Mouse (Mus musculus): ENCODE results near the gene Ambp. TPM values are rescaled to one million over a fixed set of nuclear protein-coding genes. Genes with fewer than 3 reads are reported as not detected.
A peak's percentile ranks its signal among the peaks of the same experiment; 100 is the strongest.

Ambp gene
- polyA plus RNA-seq, 1 experiment from 2014 or later: 48.8 TPM

GRCm38 (mm10) chr4:63158961-63159592 lies 4.5 kb upstream of the Ambp start:
- peak; percentile 66 for ATAC-seq
- peak overlapping the region; percentile 62 for H3K27ac ChIP-seq
- no peak overlapping the region for H3K4me2 ChIP-seq (replicated peaks)
- WGBS: 11% methylated on average over 5 of the region's 5 CpGs
- H3K4me1 ChIP-seq (replicated peaks): no peaks in the 10 kb centered on the region
- no peaks in the 10 kb centered on the region for H3K27me3 ChIP-seq (replicated peaks)
- H3K4me3 ChIP-seq (replicated peaks): no peak overlapping the region
- H3K9ac ChIP-seq: no peak overlapping the region
- H3K36me3 ChIP-seq: no peaks in the 10 kb centered on the region
- no peaks in the 10 kb centered on the region for H3K9me3 ChIP-seq

- no peak for ATAC-seq
- H3K9me3 ChIP-seq: no peaks in the 10 kb centered on the region
- no peaks in the 10 kb centered on the region for H3K4me1 ChIP-seq (replicated peaks)
- H3K9ac ChIP-seq: no peak overlapping the region
- no peak overlapping the region for H3K4me3 ChIP-seq (replicated peaks)
- H3K27me3 ChIP-seq (replicated peaks): no peaks in the 10 kb centered on the region
- WGBS: 91% methylated on average over 7 of the region's 7 CpGs
- no peak overlapping the region for H3K4me2 ChIP-seq (replicated peaks)
- H3K27ac ChIP-seq: no peak overlapping the region
- H3K36me3 ChIP-seq: no peaks in the 10 kb centered on the region
These were observed 3.6 kb upstream of the Ambp start for GRCm38 (mm10) chr4:63158192-63158591.

DNA sequence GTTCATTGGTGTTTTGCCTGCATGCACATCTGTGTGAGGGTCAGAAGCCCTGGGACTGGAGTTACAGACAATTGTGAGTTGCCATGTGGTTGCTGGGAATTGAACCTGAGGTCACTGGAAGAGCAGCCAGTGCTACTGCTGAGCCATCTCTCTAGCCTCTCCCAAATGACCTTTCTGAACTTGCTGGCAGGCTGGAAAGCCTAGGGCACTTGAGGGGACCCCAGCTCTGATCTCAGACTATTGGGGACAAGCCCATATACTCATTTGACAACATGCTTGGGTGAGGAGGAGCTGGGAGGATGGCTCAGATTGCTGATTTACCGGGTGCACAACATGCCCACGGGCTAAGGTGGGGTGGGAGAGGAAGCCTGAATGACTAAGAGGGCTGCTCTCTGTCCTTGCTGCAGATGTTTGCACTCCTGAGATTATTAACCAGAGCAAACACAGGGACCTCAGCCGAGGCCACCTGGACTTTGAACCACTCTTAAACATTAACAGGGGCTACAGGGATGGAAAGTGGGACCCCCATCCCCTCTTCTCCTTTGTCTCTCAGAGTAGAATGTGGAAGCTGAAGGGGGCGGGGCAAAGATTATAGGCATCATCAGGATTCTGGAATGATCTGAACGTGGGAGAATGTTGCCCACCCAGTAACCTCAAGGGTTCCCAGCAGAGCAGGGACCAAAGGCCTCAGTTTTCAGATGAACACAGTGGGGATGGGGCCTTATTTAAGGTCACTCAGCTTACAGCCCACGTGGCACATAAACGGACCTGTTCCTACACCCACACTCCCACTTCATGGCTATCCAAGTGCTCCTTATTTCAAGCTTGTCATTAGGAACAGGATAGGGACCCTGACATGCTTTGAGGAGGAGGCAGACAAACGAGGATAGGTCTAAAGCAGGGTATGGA lies 2.4 kb upstream of the Ambp start:
- no peak overlapping the region for H3K9ac ChIP-seq
- 0 out of 2 replicates have a peak overlapping the region, but pooled peaks have one; percentile 16 for H3K4me2 ChIP-seq (replicated peaks)
- WGBS: 39% methylated on average over 8 of the region's 8 CpGs
- no peak overlapping the region for H3K4me3 ChIP-seq (replicated peaks)
- peak overlapping the region; percentile 77 for H3K27ac ChIP-seq
- no peaks in the 10 kb centered on the region for H3K4me1 ChIP-seq (replicated peaks)
- ATAC-seq: peak; percentile 92
- H3K36me3 ChIP-seq: no peaks in the 10 kb centered on the region
- H3K27me3 ChIP-seq (replicated peaks): no peaks in the 10 kb centered on the region
- no peaks in the 10 kb centered on the region for H3K9me3 ChIP-seq

GRCm38 (mm10) chr4:63155596-63155995 lies 997 bp upstream of the Ambp start:
- Histone ChIP-seq H3K27ac (no peak overlapping the region), H3K4me2 (replicated peaks) (no peak overlapping the region), H3K4me1 (replicated peaks) (no peaks in the 10 kb centered on the region), H3K9me3 (no peaks in the 10 kb centered on the region), H3K36me3 (no peaks in the 10 kb centered on the region), H3K9ac (no peak overlapping the region), H3K4me3 (replicated peaks) (no peak overlapping the region), H3K27me3 (replicated peaks) (no peaks in the 10 kb centered on the region)
- WGBS: 38% methylated on average over 2 of the region's 2 CpGs
- ATAC-seq: no peak

GRCm38 (mm10) chr4:63154028-63154427 lies 571 bp downstream of the Ambp start:
- no peak overlapping the region for H3K4me3 ChIP-seq (replicated peaks)
- H3K4me2 ChIP-seq (replicated peaks): no peak overlapping the region
- no peaks in the 10 kb centered on the region for H3K9me3 ChIP-seq
- H3K9ac ChIP-seq: no peak overlapping the region
- H3K27me3 ChIP-seq (replicated peaks): no peaks in the 10 kb centered on the region
- no peak overlapping the region for H3K27ac ChIP-seq
- WGBS: 44% methylated on average over 4 of the region's 4 CpGs
- ATAC-seq: no peak
- no peaks in the 10 kb centered on the region for H3K36me3 ChIP-seq
- H3K4me1 ChIP-seq (replicated peaks): no peaks in the 10 kb centered on the region

- WGBS: 91% methylated on average over 6 of the region's 6 CpGs
- ATAC-seq: no peak
- Histone ChIP-seq H3K9ac (no peak overlapping the region), H3K9me3 (no peaks in the 10 kb centered on the region), H3K4me1 (replicated peaks) (no peaks in the 10 kb centered on the region), H3K36me3 (no peaks in the 10 kb centered on the region), H3K4me2 (replicated peaks) (no peak overlapping the region), H3K27ac (no peak overlapping the region), H3K27me3 (replicated peaks) (no peaks in the 10 kb centered on the region), H3K4me3 (replicated peaks) (no peak overlapping the region)
These were observed 3.5 kb downstream of the Ambp start for GRCm38 (mm10) chr4:63151127-63151526.

- no peaks in the 10 kb centered on the region for H3K36me3 ChIP-seq
- 94% methylated on average over 6 of the region's 6 CpGs for WGBS
- no peak for ATAC-seq
These were observed 7.3 kb downstream of the Ambp start for GRCm38 (mm10) chr4:63147268-63147667.

DNA sequence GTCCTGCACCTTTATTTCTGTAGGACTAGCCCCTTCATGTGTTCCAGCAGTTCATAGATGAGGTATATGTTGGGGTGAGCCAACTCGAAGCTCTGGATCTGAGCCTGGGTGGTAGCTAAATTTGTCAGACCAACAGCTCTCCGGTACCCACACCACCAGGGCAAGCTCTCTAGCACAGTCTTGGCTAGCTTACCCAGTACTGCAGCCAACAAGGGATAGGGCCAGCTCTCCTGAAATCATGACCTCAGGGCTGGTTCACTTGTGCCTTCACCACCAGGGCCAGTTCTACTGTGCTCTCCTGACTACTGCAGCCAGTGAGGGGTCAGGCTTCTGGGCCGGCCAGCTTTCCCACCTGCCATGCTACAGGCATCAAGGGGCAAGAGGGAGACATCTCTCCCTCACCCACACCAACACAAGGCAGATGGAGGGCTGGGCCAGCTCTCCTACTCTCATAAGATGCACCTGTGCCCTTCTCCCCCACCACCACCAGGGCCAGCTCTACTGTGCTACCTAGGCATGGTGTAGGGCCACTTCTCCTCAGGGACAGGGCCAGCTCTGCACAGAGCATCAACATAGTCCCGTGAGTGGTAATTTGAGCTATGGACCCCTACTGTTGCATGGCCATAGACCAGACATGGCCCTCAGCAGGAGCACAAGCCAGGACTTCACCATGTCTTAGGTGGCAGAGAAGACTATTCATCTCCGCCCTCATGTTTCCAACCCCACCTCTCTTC lies 24.5 kb downstream of the Ambp start:
- H3K4me1 ChIP-seq (replicated peaks): no peaks in the 10 kb centered on the region
- H3K9me3 ChIP-seq: no peaks in the 10 kb centered on the region
- H3K4me3 ChIP-seq (replicated peaks): no peak overlapping the region
- peaks cover 14% of the 10 kb centered on the region for H3K36me3 ChIP-seq
- WGBS: 92% methylated on average over 5 of the region's 5 CpGs
- no peak overlapping the region for H3K9ac ChIP-seq
- ATAC-seq: no peak
- H3K4me2 ChIP-seq (replicated peaks): no peak overlapping the region
- no peaks in the 10 kb centered on the region for H3K27me3 ChIP-seq (replicated peaks)
- no peak overlapping the region for H3K27ac ChIP-seq

More at GRCm38 (mm10) chr4:63147268-63147667, 7.3 kb downstream of the Ambp start:
- Histone ChIP-seq H3K4me2 (replicated peaks) (no peak overlapping the region), H3K27me3 (replicated peaks) (no peaks in the 10 kb centered on the region), H3K9ac (no peak overlapping the region), H3K27ac (no peak overlapping the region), H3K4me3 (replicated peaks) (no peak overlapping the region), H3K4me1 (replicated peaks) (0 out of 2 replicates have a peak, but pooled peaks cover 1% of the 10 kb centered on the region), H3K9me3 (no peaks in the 10 kb centered on the region)

- Histone ChIP-seq H3K27ac (no peak overlapping the region), H3K9me3 (no peaks in the 10 kb centered on the region), H3K4me3 (replicated peaks) (no peak overlapping the region), H3K4me1 (replicated peaks) (no peaks in the 10 kb centered on the region), H3K4me2 (replicated peaks) (no peak overlapping the region), H3K36me3 (peaks cover 19% of the 10 kb centered on the region), H3K9ac (no peak overlapping the region), H3K27me3 (replicated peaks) (no peaks in the 10 kb centered on the region)
- 84% methylated on average over 8 of the region's 8 CpGs for WGBS
- no peak for ATAC-seq
These were observed 29.6 kb downstream of the Ambp start for GRCm38 (mm10) chr4:63124861-63125466.

DNA sequence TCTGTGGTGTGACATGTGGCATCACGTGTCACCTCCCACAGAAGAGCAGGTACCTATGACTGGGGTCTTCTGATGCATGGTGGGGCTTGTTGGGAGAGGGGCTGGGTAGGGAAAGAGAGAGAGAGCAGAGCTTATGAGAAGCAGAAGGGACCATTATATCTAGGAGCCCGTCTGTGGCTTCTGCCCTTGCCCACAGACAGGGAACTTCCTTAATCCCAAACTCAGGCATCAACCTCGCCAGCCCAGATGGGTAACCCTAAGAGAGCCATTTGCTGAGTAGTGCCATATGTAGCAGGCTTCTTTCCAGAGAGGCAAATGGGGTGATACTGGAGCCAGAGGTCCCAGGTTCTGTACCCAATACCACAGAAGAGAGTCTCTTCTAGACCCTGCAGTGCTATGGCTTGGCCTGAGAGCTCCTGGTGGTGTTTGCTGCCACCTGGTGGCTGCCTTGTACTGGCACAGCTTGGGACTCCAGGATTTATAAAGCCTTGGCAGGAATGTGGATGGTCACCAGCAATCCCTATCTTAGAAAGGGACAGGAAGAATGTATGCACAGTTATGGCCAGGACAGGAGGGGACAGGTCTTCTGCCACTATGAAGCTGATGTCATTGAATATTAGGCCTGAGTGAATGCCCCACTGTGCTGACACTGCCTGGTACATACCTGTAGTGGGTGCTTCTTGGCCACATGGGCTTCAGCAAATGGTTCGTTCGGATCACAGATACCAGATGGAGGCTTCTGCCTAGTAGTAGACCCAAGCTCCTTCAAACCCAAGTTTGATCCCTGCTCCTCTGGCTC lies 35.8 kb downstream of the Ambp start:
- ATAC-seq: peak; percentile 88
- Histone ChIP-seq H3K36me3 (peaks cover 27% of the 10 kb centered on the region), H3K4me3 (replicated peaks) (no peak overlapping the region), H3K9me3 (no peaks in the 10 kb centered on the region), H3K4me2 (replicated peaks) (no peak overlapping the region), H3K4me1 (replicated peaks) (no peaks in the 10 kb centered on the region), H3K9ac (no peak overlapping the region), H3K27me3 (replicated peaks) (no peaks in the 10 kb centered on the region), H3K27ac (no peak overlapping the region)
- 86% methylated on average over 5 of the region's 5 CpGs for WGBS

- H3K4me1 ChIP-seq (replicated peaks): no peaks in the 10 kb centered on the region
- no peak overlapping the region for H3K27ac ChIP-seq
- H3K36me3 ChIP-seq: no peaks in the 10 kb centered on the region
- no peak overlapping the region for H3K4me2 ChIP-seq (replicated peaks)
- 94% methylated on average over 8 of the region's 8 CpGs for WGBS
- ATAC-seq: no peak
- no peaks in the 10 kb centered on the region for H3K9me3 ChIP-seq
- no peak overlapping the region for H3K9ac ChIP-seq
- no peaks in the 10 kb centered on the region for H3K27me3 ChIP-seq (replicated peaks)
- no peak overlapping the region for H3K4me3 ChIP-seq (replicated peaks)
These were observed 48.9 kb downstream of the Ambp start for GRCm38 (mm10) chr4:63105651-63106050.
